ENCODE assay signal across 10 mouse cellular contexts in the genomic region with DNA sequence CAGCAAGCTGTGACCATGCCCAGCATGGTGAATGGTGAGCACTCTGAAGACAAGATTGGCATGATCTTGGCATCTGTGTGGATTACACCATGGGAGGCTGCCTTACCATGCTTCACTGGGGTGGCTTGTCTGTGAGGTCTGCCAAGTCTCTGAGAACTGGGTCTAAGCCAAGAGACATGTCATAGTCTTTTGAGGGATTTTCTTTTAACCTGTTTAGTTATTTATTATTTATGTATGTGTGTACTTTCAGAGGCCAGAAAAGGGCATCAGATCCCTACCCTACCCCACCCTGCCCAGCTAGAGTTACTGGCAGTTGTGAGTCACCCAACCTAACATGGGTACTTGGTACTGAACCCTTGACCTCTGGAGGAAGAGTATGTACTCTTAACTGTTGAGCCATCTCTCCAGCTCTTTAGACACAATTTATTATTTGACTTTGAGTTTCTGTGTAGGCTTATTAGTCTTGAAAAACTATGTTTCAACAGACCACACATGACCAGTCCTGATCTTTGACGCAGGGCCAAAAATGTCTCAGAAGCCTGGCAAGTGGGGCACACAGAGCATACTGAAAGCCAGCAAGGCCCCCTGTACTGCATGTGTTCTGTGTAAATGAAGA. TPM values are rescaled to one million over a fixed set of nuclear protein-coding genes. Genes with fewer than 3 reads are reported as not detected.
DNase-seq lines count a peak whose midpoint lies in the region; ATAC-seq lines count a peak whose summit lies in the region.
"Had no signal": no experiment of that assay in that cellular context is flagged by ENCODE, and none has a peak within 500 bp of the region (broad histone marks: within the 10 kb centered on the region; RNA-seq: fewer than 3 reads in every experiment).

No protein-coding gene starts in this region.

- ATAC-seq in heart, embryonic 15.5 days (replicated peaks; ENCODE audit: insufficient number of reproducible peaks, insufficient read depth, low FRiP score, low read depth) = no peak
- no peak for ATAC-seq in activated CD4-positive, CD25-positive, alpha-beta regulatory T cell, adult 4 months

- no peak for DNase-seq in heart, postnatal 4 days
- DNase-seq in urinary bladder, postnatal 36 days (ENCODE audit: low spot score in 2 of 2) = peak; percentile 28 to 33
- DNase-seq in urinary bladder, postnatal 10 days (ENCODE audit: low spot score) = no peak
- DNase-seq in cerebellum, postnatal 36 days = peak; percentile 43 to 52
- no peak for DNase-seq in yolk sac, embryonic 10.5 days (ENCODE audit: low spot score)
- DNase-seq in left cerebral cortex, adult 18-20 months (ENCODE audit: low spot score in 2 of 2) = no peak
- DNase-seq: lung, postnatal 36 days had no signal

- peaks cover 7% of the 10 kb centered on the region; the same call in 1 of the 2 replicates for H3K4me1 ChIP-seq in heart, embryonic 15.5 days (replicated peaks)
- H3K4me1 ChIP-seq: embryonic facial prominence, embryonic 13.5 days had no signal

- H3K4me3 ChIP-seq in heart, embryonic 15.5 days = no peak overlapping the region
- H3K4me3 ChIP-seq: embryonic facial prominence, embryonic 13.5 days had no signal

- no peaks in the 10 kb centered on the region for H3K9me3 ChIP-seq in heart, embryonic 15.5 days (replicated peaks)
- H3K9me3 ChIP-seq: embryonic facial prominence, embryonic 13.5 days had no signal

- H3K36me3 ChIP-seq in heart, embryonic 15.5 days = no peaks in the 10 kb centered on the region
- H3K36me3 ChIP-seq: embryonic facial prominence, embryonic 13.5 days had no signal

- peak overlapping the region; percentile 5; the same call in 1 of the 2 replicates for H3K27ac ChIP-seq in heart, embryonic 15.5 days
- H3K27ac ChIP-seq: embryonic facial prominence, embryonic 13.5 days had no signal

- H3K4me2 ChIP-seq in heart, embryonic 15.5 days = no peak overlapping the region
- H3K4me2 ChIP-seq: embryonic facial prominence, embryonic 13.5 days had no signal

- WGBS in heart, embryonic 15.5 days = 86% methylated on average over 1 of the region's 1 CpGs

- no peak overlapping the region for H3K9ac ChIP-seq in heart, embryonic 15.5 days
- H3K9ac ChIP-seq: embryonic facial prominence, embryonic 13.5 days had no signal

- no peaks in the 10 kb centered on the region for H3K27me3 ChIP-seq in heart, embryonic 15.5 days
- H3K27me3 ChIP-seq: embryonic facial prominence, embryonic 13.5 days had no signal

RNA-seq across cellular contexts. Expression of a gene that starts 40.3 kb away (rescaled TPM):
- polyA plus RNA-seq in heart, embryonic 15.5 days (2015; fragmentation: Nextera tagmentation; extraction: Ambion mirVana) = 23.0 and 26.2 TPM in 2 replicates
- total RNA-seq in heart, postnatal 4 days (2021) = 10 to 100 TPM; 55.5 to 58.6 TPM
- polyA plus RNA-seq in activated CD4-positive, CD25-positive, alpha-beta regulatory T cell, adult 4 months (2017; shearing (Covaris generic)) = 10 to 100 TPM; 36.6 to 37.7 TPM
- total RNA-seq in left cerebral cortex, adult 18-20 months (2021) = 10 to 100 TPM; 22.3 to 26.1 TPM

Comparison
In these comparisons a context has a peak if more than half of its experiments do, and no peak if none do; other contexts are left out.
1. DNase-seq: peak in urinary bladder, postnatal 36 days (2 of 2) and cerebellum, postnatal 36 days (2 of 2); none in heart, postnatal 4 days (single experiment), urinary bladder, postnatal 10 days (single experiment), yolk sac, embryonic 10.5 days (single experiment) and left cerebral cortex, adult 18-20 months (0 of 2).